Mouse (Mus musculus): ENCODE measurements around the gene Fibp.
"Not testable (repeated sequence)": the region's sequence is repeated elsewhere in the genome, so short reads cannot be mapped to it uniquely, and the experiment has no call there.

Fibp gene

DNA sequence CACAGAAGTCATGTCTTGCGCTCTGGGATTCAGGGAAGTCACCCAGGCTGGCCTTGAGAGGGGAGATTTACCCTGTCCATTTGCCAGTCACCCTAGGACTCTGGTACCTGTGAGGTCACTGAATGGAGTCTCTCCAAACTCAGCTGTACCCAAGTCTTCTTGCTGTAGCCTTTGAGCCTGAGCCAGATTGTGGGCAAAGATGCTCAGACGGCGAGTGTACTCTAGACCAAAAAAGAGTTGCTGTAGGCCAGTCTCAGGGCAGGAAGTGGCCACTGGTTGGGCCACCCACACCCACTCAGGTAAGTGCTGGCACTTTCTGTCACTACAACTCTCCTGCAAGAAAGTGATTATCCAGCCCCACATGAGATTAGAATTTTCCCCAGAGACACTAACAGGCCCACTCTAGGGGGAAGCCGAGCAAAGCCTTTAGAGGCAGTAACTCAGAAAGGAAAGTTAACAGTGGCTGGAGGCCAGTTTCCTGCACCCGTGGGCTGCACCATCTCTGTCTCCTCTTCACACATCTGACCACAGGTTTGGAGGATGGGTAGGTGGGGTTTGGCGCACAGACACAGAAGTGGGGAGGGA lies 6.6 kb downstream of the Fibp start:
- no peak for DNase-seq

- no peak for DNase-seq
Measured at GRCm38 (mm10) chr19:5468374-5468773, 8.0 kb downstream of the Fibp start, which contains the start of gene Ctsw. Gene Ctsw (minus strand): TSS chr19:5468507.

DNA sequence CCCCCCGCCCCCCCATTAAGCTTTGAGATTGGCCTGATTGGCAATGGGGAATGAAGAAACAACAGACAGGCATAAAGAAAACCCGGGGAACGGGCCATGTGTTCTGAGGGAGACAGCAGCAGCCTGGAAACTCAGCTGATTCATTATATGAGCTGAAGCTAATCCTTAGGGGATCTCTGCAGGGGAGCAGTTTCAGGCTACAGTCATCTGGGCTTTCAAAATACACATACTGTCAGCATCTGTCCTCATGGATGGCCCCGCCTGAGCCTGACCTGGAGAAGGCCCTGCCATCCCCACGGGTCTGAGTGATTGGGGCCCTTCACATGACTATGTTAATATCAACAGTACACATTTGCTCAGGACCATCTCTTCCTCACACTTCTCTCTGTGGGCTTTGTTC lies 11.4 kb downstream of the Fibp start:
- DNase-seq: no peak

DNA sequence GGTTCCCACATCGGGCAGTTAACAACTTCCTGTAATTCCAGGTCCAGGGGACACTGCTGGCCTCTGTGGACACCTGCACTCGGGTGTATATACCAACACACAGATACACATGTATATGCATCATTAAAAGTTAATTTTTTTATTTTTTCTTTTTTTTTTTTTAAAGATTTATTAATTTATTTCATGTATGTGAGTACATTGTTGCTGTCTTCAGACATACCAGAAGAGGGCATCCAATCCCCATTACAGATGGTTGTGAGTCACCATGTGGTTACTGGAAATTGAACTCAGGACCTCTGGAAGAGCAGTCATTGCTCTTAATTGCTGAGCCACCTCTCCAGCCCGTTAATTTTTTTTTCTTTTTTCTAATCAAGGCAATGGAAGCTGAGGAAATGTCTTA lies 12.4 kb downstream of the Fibp start:
- DNase-seq: no peak

GRCm38 (mm10) chr19:5473720-5474119 lies 13.3 kb downstream of the Fibp start, which contains the start of gene Efemp2:
Gene Efemp2 (plus strand): TSS chr19:5473954.
- peak; percentile 89 for DNase-seq

DNA sequence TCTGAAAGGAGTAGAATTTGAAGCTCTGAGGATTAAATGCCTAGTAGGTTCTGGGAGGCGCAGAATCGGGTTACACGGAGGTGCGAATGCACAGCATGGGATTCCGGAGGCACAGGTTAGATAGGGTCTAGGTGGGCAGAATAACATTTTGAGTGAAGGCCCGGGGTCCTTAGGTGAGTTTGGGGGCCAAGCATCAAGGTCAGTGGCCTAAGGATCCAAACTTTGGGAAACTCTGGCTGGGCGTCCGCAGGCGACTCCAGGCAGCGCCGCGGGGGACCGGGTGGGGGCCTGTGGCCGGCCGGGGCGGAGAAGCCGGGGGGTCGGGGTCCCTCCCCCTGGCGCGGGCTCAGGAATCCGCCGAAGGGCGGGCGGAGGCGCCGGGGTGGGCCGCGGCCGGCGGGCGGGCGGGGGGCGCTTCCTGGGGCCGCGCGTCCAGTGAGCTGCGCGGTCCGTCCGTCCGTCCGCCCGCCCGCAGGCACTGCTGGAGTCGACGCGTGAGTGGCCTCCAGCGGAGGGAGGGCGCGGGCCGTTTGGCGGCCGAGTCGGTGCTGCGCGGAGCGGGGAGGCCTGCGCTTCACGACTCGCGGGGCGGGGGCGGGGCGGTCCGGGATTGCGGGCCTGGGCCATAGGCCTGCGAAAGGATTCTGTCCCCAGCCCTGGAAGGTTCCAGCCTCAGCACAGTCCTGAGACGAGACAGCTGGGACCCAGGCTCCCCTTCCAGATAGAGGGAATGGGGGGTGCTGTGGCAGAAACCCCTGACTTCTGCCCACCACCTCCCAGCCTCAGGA lies 14.1 kb downstream of the Fibp start:
- DNase-seq: peak; percentile 74

DNA sequence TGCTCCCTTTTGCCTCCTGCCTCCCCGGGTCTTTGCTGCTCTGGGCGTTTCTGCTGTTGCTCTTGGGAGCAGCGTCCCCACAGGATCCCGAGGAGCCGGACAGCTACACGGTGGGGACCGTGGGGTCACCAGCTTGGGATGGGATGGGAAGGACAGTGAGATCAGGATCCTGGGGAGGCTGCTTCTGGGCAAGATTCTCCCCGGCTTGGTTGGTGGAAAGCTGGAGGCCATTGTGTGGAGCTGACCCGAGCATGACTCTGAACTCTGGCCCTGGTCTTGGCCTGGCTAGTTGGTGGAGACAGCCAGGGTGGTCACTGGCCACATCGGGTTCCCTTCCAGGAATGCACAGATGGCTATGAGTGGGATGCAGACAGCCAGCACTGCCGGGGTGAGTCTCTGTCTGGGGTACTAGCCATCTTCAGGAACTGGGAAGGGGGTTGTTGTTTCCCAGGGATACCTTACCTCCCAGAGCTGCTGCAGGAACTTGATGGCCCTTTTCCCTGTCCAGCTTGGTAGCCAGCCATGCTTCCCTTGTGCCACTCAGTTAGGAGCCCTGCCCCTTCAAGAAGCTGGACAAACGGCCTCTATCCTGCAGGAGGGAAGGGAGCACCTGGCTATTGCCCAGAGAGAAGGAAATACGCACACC lies 14.8 kb downstream of the Fibp start:
- no peak for DNase-seq

- DNase-seq: no peak
Measured at GRCm38 (mm10) chr19:5477004-5477667, 16.7 kb downstream of the Fibp start.

- no peak for DNase-seq
Measured at GRCm38 (mm10) chr19:5477668-5478300, 17.4 kb downstream of the Fibp start.

- no peak for DNase-seq
Measured at GRCm38 (mm10) chr19:5480016-5480415, 19.6 kb downstream of the Fibp start.

DNA sequence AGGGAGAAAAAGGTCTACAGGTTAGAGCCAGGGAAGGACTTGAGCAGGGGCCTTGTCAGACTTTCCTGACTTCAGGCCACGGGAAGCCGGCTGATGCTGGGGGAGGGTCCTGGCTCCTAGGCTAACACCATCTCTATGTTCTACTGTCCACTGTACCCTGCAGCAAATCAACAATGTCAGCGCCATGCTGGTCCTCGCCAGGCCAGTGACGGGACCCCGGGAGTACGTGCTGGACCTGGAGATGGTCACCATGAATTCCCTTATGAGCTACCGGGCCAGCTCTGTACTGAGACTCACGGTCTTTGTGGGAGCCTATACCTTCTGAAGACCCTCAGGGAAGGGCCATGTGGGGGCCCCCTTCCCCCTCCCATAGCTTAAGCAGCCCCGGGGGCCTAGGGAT lies 21.0 kb downstream of the Fibp start:
- no peak for DNase-seq

DNA sequence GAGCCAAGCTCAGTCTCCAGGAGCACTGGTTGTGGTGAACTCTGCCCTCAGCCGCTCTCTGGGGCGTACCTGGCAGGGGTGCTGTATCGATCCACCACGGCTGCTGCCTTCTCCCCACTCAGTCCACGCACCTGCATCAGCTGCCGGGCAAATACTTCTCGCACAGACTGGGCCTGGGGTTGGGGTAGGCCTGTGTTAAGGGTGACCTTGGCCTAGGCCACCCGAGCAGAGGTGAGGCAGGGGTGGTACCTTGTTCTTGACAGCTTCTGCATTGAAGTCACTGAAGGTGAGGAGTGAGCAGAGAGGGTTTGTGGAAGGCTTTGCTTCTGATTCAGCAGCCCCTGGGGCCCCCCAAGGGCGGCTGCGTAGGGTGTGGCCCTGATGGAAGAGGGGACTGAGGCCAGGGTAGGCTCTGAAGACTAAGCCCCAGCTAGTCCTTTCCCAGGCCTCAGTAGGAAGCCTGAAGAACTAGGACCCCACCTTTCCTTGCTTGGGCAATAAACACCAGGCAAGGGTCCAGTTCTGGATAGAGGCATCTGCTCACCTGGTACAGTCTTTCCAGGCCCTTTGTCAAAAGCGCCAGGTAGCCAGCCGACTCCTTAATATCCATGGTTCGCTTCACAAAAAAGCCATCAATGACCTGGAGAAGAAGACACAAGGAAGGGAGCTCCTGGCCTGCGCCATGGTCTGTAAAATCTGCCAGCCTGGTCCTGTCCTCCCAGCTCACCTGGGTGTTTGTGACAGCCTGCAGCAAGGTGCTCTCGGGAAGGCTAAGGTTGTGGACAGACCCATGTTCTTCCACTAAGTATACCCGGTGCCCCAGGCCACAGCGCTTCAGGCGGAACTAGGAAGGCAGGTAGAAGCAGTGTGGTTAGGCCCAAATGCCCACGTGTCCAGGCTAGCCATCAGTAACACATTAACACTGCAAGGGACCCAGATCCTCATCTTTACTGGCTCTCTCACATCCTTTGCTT lies 23.3 kb downstream of the Fibp start:
- no peak for DNase-seq

GRCm38 (mm10) chr19:5484496-5484895 lies 24.1 kb downstream of the Fibp start:
- DNase-seq: no peak

DNA sequence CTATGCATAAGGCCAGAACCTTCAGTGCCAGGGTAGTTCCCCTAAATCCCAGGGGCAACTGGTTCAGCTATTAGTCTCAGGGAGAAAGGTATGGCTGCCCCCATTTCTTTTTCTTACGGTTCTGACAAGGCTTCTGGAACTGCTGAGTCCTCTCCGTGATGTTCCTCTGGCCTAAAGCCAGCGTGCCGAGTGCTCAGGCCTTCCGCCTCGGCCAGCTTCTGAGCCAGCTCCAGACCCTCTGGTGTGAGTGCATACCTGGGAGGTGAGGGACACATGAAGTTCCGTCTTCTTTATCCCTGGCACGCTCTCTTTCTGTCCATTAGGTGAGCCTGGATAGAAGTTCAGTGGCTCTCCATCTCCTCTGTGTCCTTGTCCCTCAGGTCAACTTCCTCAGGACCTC lies 25.0 kb downstream of the Fibp start:
- no peak for DNase-seq

- DNase-seq: no peak
Measured at GRCm38 (mm10) chr19:5485821-5486220, 25.4 kb downstream of the Fibp start.

GRCm38 (mm10) chr19:5486286-5486685 lies 25.9 kb downstream of the Fibp start:
- DNase-seq: no peak

GRCm38 (mm10) chr19:5486771-5487170 lies 26.4 kb downstream of the Fibp start:
- no peak for DNase-seq

GRCm38 (mm10) chr19:5487768-5488550 lies 27.5 kb downstream of the Fibp start, which contains the start of gene Mus81:
Gene Mus81 (minus strand): TSS chr19:5488402.
- DNase-seq: peak; percentile 97

GRCm38 (mm10) chr19:5488878-5489571 lies 28.6 kb downstream of the Fibp start:
- peak; percentile 99 for DNase-seq

DNA sequence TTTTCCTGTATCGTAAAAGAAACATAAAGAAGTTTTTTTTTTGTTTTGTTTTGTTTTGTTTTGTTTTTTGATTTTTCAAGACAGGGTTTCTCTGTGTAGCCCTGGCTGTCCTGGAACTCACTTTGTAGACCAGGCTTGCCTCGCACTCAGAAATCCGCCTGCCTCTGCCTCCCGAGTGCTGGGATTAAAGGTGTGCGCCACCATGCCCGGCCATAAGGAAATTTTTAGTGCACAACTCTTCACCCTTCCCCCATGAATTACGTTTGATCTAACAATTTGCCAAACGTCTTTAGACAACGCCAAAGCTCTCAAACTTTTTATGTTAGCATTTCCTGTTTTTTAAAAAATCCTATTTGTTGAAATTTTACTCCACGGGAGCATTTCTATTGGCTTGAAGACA lies 29.3 kb downstream of the Fibp start:
- DNase-seq: not testable (repeated sequence)
